Mouse (Mus musculus): Measurements from ENCODE around the gene Speer4a. TPM values are rescaled to one million over a fixed set of nuclear protein-coding genes. Genes with fewer than 3 reads are reported as not detected.
A peak's percentile ranks its signal among the peaks of the same experiment; 100 is the strongest.
"Not testable (repeated sequence)": the region's sequence is repeated elsewhere in the genome, so short reads cannot be mapped to it uniquely, and the experiment has no call there.

Speer4a gene
- polyA plus RNA-seq (2016; fragmentation: Nextera tagmentation; extraction: Ambion mirVana): not detected in 2 replicates

- H3K9me3 ChIP-seq; H3K4me3 ChIP-seq; H3K36me3 ChIP-seq; ATAC-seq (ENCODE audit: low FRiP score, low read depth); H3K9ac ChIP-seq; H3K4me2 ChIP-seq (replicated peaks); H3K4me1 ChIP-seq; H3K27ac ChIP-seq; H3K27me3 ChIP-seq (replicated peaks): not testable (repeated sequence)
- WGBS: 81% methylated on average over 2 of the region's 2 CpGs
Measured at GRCm38 (mm10) chr5:26039458-26039857, at the start of gene Speer4a. TSS of gene Speer4a (minus strand) at chr5:26039558.

- H3K36me3 ChIP-seq; H3K4me2 ChIP-seq (replicated peaks); H3K9ac ChIP-seq; H3K4me1 ChIP-seq; H3K27me3 ChIP-seq (replicated peaks); ATAC-seq (ENCODE audit: low FRiP score, low read depth); H3K27ac ChIP-seq; H3K4me3 ChIP-seq; H3K9me3 ChIP-seq: not testable (repeated sequence)
Measured at GRCm38 (mm10) chr5:26079023-26079422, 39.7 kb upstream of the Speer4a start.

- H3K36me3 ChIP-seq: no peaks in the 10 kb centered on the region
- H3K4me3 ChIP-seq: no peak overlapping the region
- WGBS: 86% methylated on average over 24 of the region's 24 CpGs
- H3K4me1 ChIP-seq: no peaks in the 10 kb centered on the region
- H3K9me3 ChIP-seq: 0 out of 2 replicates have a peak, but pooled peaks cover 6% of the 10 kb centered on the region
- no peak overlapping the region for H3K4me2 ChIP-seq (replicated peaks)
- no peak overlapping the region for H3K9ac ChIP-seq
- no peaks in the 10 kb centered on the region for H3K27me3 ChIP-seq (replicated peaks)
- no peak for ATAC-seq (ENCODE audit: low FRiP score, low read depth)
- no peak overlapping the region for H3K27ac ChIP-seq
Measured at GRCm38 (mm10) chr5:26070716-26071115, 31.4 kb upstream of the Speer4a start.

- H3K4me1 ChIP-seq; H3K9ac ChIP-seq; H3K27ac ChIP-seq; ATAC-seq (ENCODE audit: low FRiP score, low read depth); H3K9me3 ChIP-seq; H3K4me2 ChIP-seq (replicated peaks); H3K36me3 ChIP-seq; H3K27me3 ChIP-seq (replicated peaks); H3K4me3 ChIP-seq: not testable (repeated sequence)
- WGBS: no CpG with 5 or more reads among the region's 2 CpGs
Measured at GRCm38 (mm10) chr5:26058481-26058880, 19.1 kb upstream of the Speer4a start, which contains the start of gene Gm7347. TSS of gene Gm7347 (minus strand) at chr5:26058581.

GRCm38 (mm10) chr5:26022816-26023215 is 16.5 kb downstream of the Speer4a start, which contains the start of gene Gm5862:
TSS of gene Gm5862 (minus strand) at chr5:26022916.
- H3K9me3 ChIP-seq; H3K4me1 ChIP-seq; H3K36me3 ChIP-seq; H3K27ac ChIP-seq; H3K4me3 ChIP-seq; ATAC-seq (ENCODE audit: low FRiP score, low read depth); H3K9ac ChIP-seq; H3K4me2 ChIP-seq (replicated peaks); H3K27me3 ChIP-seq (replicated peaks): not testable (repeated sequence)
- no CpG with 5 or more reads among the region's 3 CpGs for WGBS

- H3K4me2 ChIP-seq (replicated peaks): peak overlapping the region; percentile 56; the same call in 1 of the 2 replicates
Measured at GRCm38 (mm10) chr5:26007697-26008096, 31.7 kb downstream of the Speer4a start.

GRCm38 (mm10) chr5:26006937-26007695 is 32.2 kb downstream of the Speer4a start:
- H3K4me1 ChIP-seq; H3K27ac ChIP-seq; H3K9me3 ChIP-seq; H3K27me3 ChIP-seq (replicated peaks); H3K36me3 ChIP-seq: not testable (repeated sequence)
- Histone ChIP-seq H3K4me3 (peak overlapping the region; percentile 23), H3K4me2 (replicated peaks) (peak overlapping the region; percentile 56), H3K9ac (peak overlapping the region; percentile 45; the same call in 1 of the 2 replicates)
- 21% methylated on average over 45 of the region's 45 CpGs for WGBS
- ATAC-seq (ENCODE audit: low FRiP score, low read depth): peak; percentile 93

More at GRCm38 (mm10) chr5:26007697-26008096, 31.7 kb downstream of the Speer4a start:
- not testable (repeated sequence) for H3K36me3 ChIP-seq; H3K4me1 ChIP-seq; H3K27me3 ChIP-seq (replicated peaks); ATAC-seq (ENCODE audit: low FRiP score, low read depth); H3K4me3 ChIP-seq; H3K9ac ChIP-seq; H3K9me3 ChIP-seq; H3K27ac ChIP-seq
- 74% methylated on average over 7 of the region's 7 CpGs for WGBS

- not testable (repeated sequence) for H3K4me2 ChIP-seq (replicated peaks); ATAC-seq (ENCODE audit: low FRiP score, low read depth); H3K27me3 ChIP-seq (replicated peaks); H3K9ac ChIP-seq; H3K4me3 ChIP-seq; H3K9me3 ChIP-seq; H3K27ac ChIP-seq; H3K36me3 ChIP-seq; H3K4me1 ChIP-seq
- WGBS: 88% methylated on average over 1 of the region's 2 CpGs
Measured at GRCm38 (mm10) chr5:26004698-26005097, 34.7 kb downstream of the Speer4a start, which contains the start of gene Gm1979. TSS of gene Gm1979 (minus strand) at chr5:26004798.

GRCm38 (mm10) chr5:25988550-25988949 is 50.8 kb downstream of the Speer4a start, which contains the start of gene Gm21698:
TSS of gene Gm21698 (minus strand) at chr5:25988650.
- H3K4me2 ChIP-seq (replicated peaks); H3K4me3 ChIP-seq; ATAC-seq (ENCODE audit: low FRiP score, low read depth); H3K27me3 ChIP-seq (replicated peaks); H3K9ac ChIP-seq; H3K9me3 ChIP-seq; H3K27ac ChIP-seq; H3K36me3 ChIP-seq; H3K4me1 ChIP-seq: not testable (repeated sequence)
- WGBS: no CpG with 5 or more reads among the region's 3 CpGs

Other genes starting within 250 kb of the Speer4a start
- not detected in 2 replicates for gene Gm21663, start 97.2 kb downstream of the Speer4a start, polyA plus RNA-seq (2016; fragmentation: Nextera tagmentation; extraction: Ambion mirVana)
- gene Gm21671, start 85.1 kb downstream of the Speer4a start, polyA plus RNA-seq (2016; fragmentation: Nextera tagmentation; extraction: Ambion mirVana): 0.09 TPM in 1 of 2 replicates, not detected in the other
- gene Gm21680, start 66.9 kb downstream of the Speer4a start, polyA plus RNA-seq (2016; fragmentation: Nextera tagmentation; extraction: Ambion mirVana): 0.06 TPM in 1 of 2 replicates, not detected in the other
- not detected in 2 replicates for gene Gm21698, start 50.9 kb downstream of the Speer4a start, polyA plus RNA-seq (2016; fragmentation: Nextera tagmentation; extraction: Ambion mirVana)
- gene Gm1979, start 34.8 kb downstream of the Speer4a start, polyA plus RNA-seq (2016; fragmentation: Nextera tagmentation; extraction: Ambion mirVana): not detected in 2 replicates
- gene Gm5862, start 16.6 kb downstream of the Speer4a start, polyA plus RNA-seq (2016; fragmentation: Nextera tagmentation; extraction: Ambion mirVana): not detected in 2 replicates
- 0.06 TPM in 1 of 2 replicates, not detected in the other for gene Gm7347, start 19.0 kb upstream of the Speer4a start, polyA plus RNA-seq (2016; fragmentation: Nextera tagmentation; extraction: Ambion mirVana)
- not detected in 2 replicates for gene Gm10471, start 49.7 kb upstream of the Speer4a start, polyA plus RNA-seq (2016; fragmentation: Nextera tagmentation; extraction: Ambion mirVana)
- gene 5031410I06Rik, start 65.8 kb upstream of the Speer4a start, polyA plus RNA-seq (2016; fragmentation: Nextera tagmentation; extraction: Ambion mirVana): not detected in 2 replicates
- 0.13 TPM in 1 of 2 replicates, not detected in the other for gene Gm10220, start 81.9 kb upstream of the Speer4a start, polyA plus RNA-seq (2016; fragmentation: Nextera tagmentation; extraction: Ambion mirVana)
- not detected in 2 replicates for gene Gm7361, start 218.1 kb upstream of the Speer4a start, polyA plus RNA-seq (2016; fragmentation: Nextera tagmentation; extraction: Ambion mirVana)

Data from neural tube, embryonic 12.5 days (tissue).